Comparison of ENCODE assay signal across 8 mouse cellular contexts in genomic region chr6:124755831-124756595, GRCm38 (mm10). TPM values are rescaled to one million over a fixed set of nuclear protein-coding genes. Genes with fewer than 3 reads are reported as not detected.
A peak's percentile ranks its signal among the peaks of the same experiment; 100 is the strongest.
DNase-seq lines count a peak whose midpoint lies in the region; ATAC-seq and TF ChIP-seq lines count a peak whose summit lies in the region.
"Had no signal": no experiment of that assay in that cellular context is flagged by ENCODE, and none has a peak within 500 bp of the region (broad histone marks: within the 10 kb centered on the region; RNA-seq: fewer than 3 reads in every experiment).

TSS of gene Gm45234 (minus strand) at chr6:124756021.
TSS of gene Atn1 (minus strand) at chr6:124756524.

- H3K36me3 ChIP-seq in intestine, postnatal 0 days (ENCODE audit: control insufficient read depth, insufficient read depth), result no peaks in the 10 kb centered on the region
- no peaks in the 10 kb centered on the region for H3K36me3 ChIP-seq in neural tube, embryonic 13.5 days

- under 1% methylated on average over 43 of the region's 100 CpGs for whole genome bisulfite sequencing in intestine, postnatal 0 days
- under 1% methylated on average over 84 of the region's 100 CpGs for WGBS in neural tube, embryonic 13.5 days

- ATAC-seq in CD4-positive, CD25-positive, alpha-beta regulatory T cell, adult 4 months, result peak; percentile 33
- peak; percentile 53 for ATAC-seq in Patski
- peak; percentile 40 for ATAC-seq in common myeloid progenitor, adult 5-6 weeks (replicated peaks; ENCODE audit: low read depth, poor library complexity, severe bottlenecking)
- peak; percentile 40 for ATAC-seq in intestine, postnatal 0 days
- peak; percentile 47 for ATAC-seq in neural tube, embryonic 13.5 days (ENCODE audit: low read depth)

- H3K9ac ChIP-seq in intestine, postnatal 0 days (ENCODE audit: low read depth, low read length), result peak within 1 kb of the TSS; percentile 95
- peak within 1 kb of the TSS; percentile 98 for H3K9ac ChIP-seq in neural tube, embryonic 13.5 days

- POLR2A ChIA-PET in Patski (lab: Charles Lee), result interaction anchor here (1.7 to 2.5 kb wide), 3 partner anchors 11 to 15 kb away, joined by 6 to 15 read pairs (median 10); partner anchors contain the start of gene Grcc10

- peak within 1 kb of the TSS; percentile 96 for H3K27ac ChIP-seq in intestine, postnatal 0 days (ENCODE audit: low read depth, low read length)
- H3K27ac ChIP-seq in neural tube, embryonic 13.5 days (replicated peaks), result peak within 1 kb of the TSS; percentile 99

- no peaks in the 10 kb centered on the region for H3K4me1 ChIP-seq in intestine, postnatal 0 days (replicated peaks; ENCODE audit: control insufficient read depth, insufficient read depth, low read length)
- H3K4me1 ChIP-seq in neural tube, embryonic 13.5 days (replicated peaks), result peaks cover 62% of the 10 kb centered on the region

- H3K27me3 ChIP-seq in Patski, result no peaks in the 10 kb centered on the region
- no peaks in the 10 kb centered on the region for H3K27me3 ChIP-seq in intestine, postnatal 0 days (replicated peaks; ENCODE audit: control insufficient read depth, insufficient read depth, low read length)
- peaks cover 4% of the 10 kb centered on the region; the same call in 1 of the 2 replicates for H3K27me3 ChIP-seq in neural tube, embryonic 13.5 days

- TF ChIP-seq CTCF in Patski (IDR thresholded peaks at IDR 0.05), result no peak
- no peak for TF ChIP-seq CTCF in intestine, postnatal 0 days (IDR thresholded peaks at IDR 0.05; ENCODE audit: low read depth)

- CTCF ChIA-PET in Patski (lab: Charles Lee), result interaction anchor here (2.0 kb wide), 1 partner anchor 11 kb away, joined by 13 read pairs; no protein-coding TSS in a partner anchor

- H3K4me2 ChIP-seq in intestine, postnatal 0 days (replicated peaks; ENCODE audit: low read depth), result peak within 1 kb of the TSS; percentile 83
- peak within 1 kb of the TSS; percentile 90 for H3K4me2 ChIP-seq in neural tube, embryonic 13.5 days

- no peaks in the 10 kb centered on the region for H3K9me3 ChIP-seq in intestine, postnatal 0 days (ENCODE audit: control insufficient read depth)
- H3K9me3 ChIP-seq in neural tube, embryonic 13.5 days, result no peaks in the 10 kb centered on the region

- in situ Hi-C loops in Patski (cut with MboI; ENCODE audit: low pct_unique_long_range_greater_than_20kb), result loop anchor here (25.0 kb wide), 1 partner anchor 269 kb away; the partner anchor contains the start of gene C1rl

- peak within 1 kb of the TSS; percentile 85 for H3K4me3 ChIP-seq in intestine, postnatal 0 days (ENCODE audit: low read depth, low read length)
- H3K4me3 ChIP-seq in neural tube, embryonic 13.5 days, result peak within 1 kb of the TSS; percentile 80

- DNase-seq in Patski (ENCODE audit: low read depth, low spot score), result no peak
- DNase-seq in heart, adult 18-20 months, result peak; percentile 81 to 87
- DNase-seq in lung, adult 18-20 months, result peak; percentile 74 to 84

RNA-seq across cellular contexts. Expression of gene Gm45234, which starts in this region (rescaled TPM):
- polyA plus RNA-seq in CD4-positive, CD25-positive, alpha-beta regulatory T cell, adult 4 months (2017; shearing (Covaris generic)), result under 1 TPM in 1 of 2 experiments, not detected in 1; 0.36 TPM
- 0.82 TPM for polyA plus RNA-seq in Patski (2021)
- not detected in 2 replicates for total RNA-seq in common myeloid progenitor, adult 5-6 weeks (2017)
- total RNA-seq in heart, adult 18-20 months (2021), result not detected
- not detected in 2 replicates for polyA plus RNA-seq in intestine, postnatal 0 days (2015; fragmentation: Nextera tagmentation; extraction: Ambion mirVana)
- not detected in 2 replicates for polyA plus RNA-seq in neural tube, embryonic 13.5 days (2015; fragmentation: Nextera tagmentation; extraction: Ambion mirVana)
- total RNA-seq: left cerebral cortex, postnatal 25 days had no signal

RNA-seq across cellular contexts. Expression of gene Atn1, which starts in this region (rescaled TPM):
- 1 to 10 TPM; 4.4 to 4.8 TPM for polyA plus RNA-seq in CD4-positive, CD25-positive, alpha-beta regulatory T cell, adult 4 months (2017; shearing (Covaris generic))
- polyA plus RNA-seq in Patski (2021), result 100.0 TPM
- 4.6 and 6.7 TPM in 2 replicates for total RNA-seq in common myeloid progenitor, adult 5-6 weeks (2017)
- 10 to 100 TPM; 41.1 to 46.9 TPM for total RNA-seq in heart, adult 18-20 months (2021)
- polyA plus RNA-seq in intestine, postnatal 0 days (2015; fragmentation: Nextera tagmentation; extraction: Ambion mirVana), result 7.6 and 8.4 TPM in 2 replicates
- polyA plus RNA-seq in neural tube, embryonic 13.5 days (2015; fragmentation: Nextera tagmentation; extraction: Ambion mirVana), result 21.0 and 23.1 TPM in 2 replicates
